Mouse (Mus musculus): ENCODE measurements at regions not wholly inside any gene's neighbourhood (a gene's known extent, or its start where the extent isn't known, plus 50 kb on each side); places are given as distances from the start of the nearest gene placed in this dataset.

- Histone ChIP-seq H3K9ac (replicated peaks; ENCODE audit: low read length, poor library complexity, severe bottlenecking) (no peak overlapping the region), H3K27me3 (ENCODE audit: insufficient read depth, low read length) (no peaks in the 10 kb centered on the region), H3K4me2 (ENCODE audit: low read depth, low read length, poor library complexity, severe bottlenecking) (no peak overlapping the region), H3K9me3 (ENCODE audit: low read length) (no peaks in the 10 kb centered on the region), H3K36me3 (ENCODE audit: insufficient read depth, low read length) (no peaks in the 10 kb centered on the region), H3K27ac (ENCODE audit: low read depth, low read length) (no peak overlapping the region), H3K4me1 (ENCODE audit: insufficient read depth, low read length) (no peaks in the 10 kb centered on the region), H3K4me3 (ENCODE audit: low read depth, low read length) (no peak overlapping the region)
- ATAC-seq (ENCODE audit: low FRiP score) (no peak), DNase-seq (ENCODE audit: low spot score) (no peak)
- TF ChIP-seq CTCF (IDR thresholded peaks at IDR 0.05), result no peak
- 88% methylated on average over 2 of the region's 2 CpGs for WGBS
Observed at GRCm38 (mm10) chr11:63573271-63573670, 348.8 kb downstream of the Hs3st3b1 start.

- H3K27ac ChIP-seq (ENCODE audit: low read depth, low read length), result no peak overlapping the region
- DNase-seq (ENCODE audit: low spot score) (peak; percentile 56), ATAC-seq (ENCODE audit: low FRiP score) (no peak)
- H3K4me1 ChIP-seq (ENCODE audit: insufficient read depth, low read length), result no peaks in the 10 kb centered on the region
- TF ChIP-seq CTCF (IDR thresholded peaks at IDR 0.05), result no peak
- no peaks in the 10 kb centered on the region for H3K9me3 ChIP-seq (ENCODE audit: low read length)
- no peak overlapping the region for H3K4me2 ChIP-seq (ENCODE audit: low read depth, low read length, poor library complexity, severe bottlenecking)
- no peak overlapping the region for H3K9ac ChIP-seq (replicated peaks; ENCODE audit: low read length, poor library complexity, severe bottlenecking)
- H3K36me3 ChIP-seq (ENCODE audit: insufficient read depth, low read length), result no peaks in the 10 kb centered on the region
- H3K27me3 ChIP-seq (ENCODE audit: insufficient read depth, low read length), result no peaks in the 10 kb centered on the region
- H3K4me3 ChIP-seq (ENCODE audit: low read depth, low read length), result no peak overlapping the region
- WGBS, result 48% methylated on average over 3 of the region's 3 CpGs
Observed at GRCm38 (mm10) chr11:63583321-63583720, 338.8 kb downstream of the Hs3st3b1 start.

DNA sequence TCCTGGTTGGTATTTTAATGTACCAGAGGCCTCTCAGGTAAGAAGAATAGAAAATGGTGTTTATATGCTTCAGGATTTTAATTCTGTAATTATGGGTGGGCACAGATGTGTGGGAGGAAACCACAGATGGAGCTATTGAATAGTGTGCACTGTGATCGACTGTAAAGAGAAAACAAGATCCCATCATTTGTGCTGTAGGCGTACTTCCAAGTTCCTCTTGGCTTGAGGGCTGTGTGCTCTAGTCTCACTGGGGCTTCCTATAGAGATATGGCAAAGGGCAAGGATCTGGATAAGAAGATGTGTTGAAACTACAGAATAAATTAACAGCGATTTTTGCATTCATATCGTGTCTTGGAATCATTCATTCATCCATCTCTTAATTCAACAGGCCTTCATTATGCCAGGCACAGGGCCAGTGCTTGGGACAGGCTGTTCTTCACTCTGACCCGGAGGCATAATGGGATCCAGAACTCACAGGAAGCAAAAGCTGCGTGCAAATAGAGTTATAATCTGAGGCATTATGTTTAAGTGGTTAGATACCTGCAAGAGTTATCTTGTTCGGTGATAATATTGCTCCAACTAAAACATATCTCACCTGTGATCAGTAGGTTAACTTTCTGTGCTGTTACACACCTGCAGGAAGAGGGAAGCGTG is 336.7 kb downstream of the Hs3st3b1 start:
- no peak for ATAC-seq (ENCODE audit: low FRiP score)
- Histone ChIP-seq H3K27ac (ENCODE audit: low read depth, low read length) (no peak overlapping the region), H3K36me3 (ENCODE audit: insufficient read depth, low read length) (no peaks in the 10 kb centered on the region), H3K4me2 (ENCODE audit: low read depth, low read length, poor library complexity, severe bottlenecking) (no peak overlapping the region), H3K27me3 (ENCODE audit: insufficient read depth, low read length) (no peaks in the 10 kb centered on the region), H3K4me1 (ENCODE audit: insufficient read depth, low read length) (no peaks in the 10 kb centered on the region), H3K9ac (replicated peaks; ENCODE audit: low read length, poor library complexity, severe bottlenecking) (no peak overlapping the region), H3K9me3 (ENCODE audit: low read length) (no peaks in the 10 kb centered on the region), H3K4me3 (ENCODE audit: low read depth, low read length) (no peak overlapping the region)
- WGBS, result 79% methylated on average over 8 of the region's 8 CpGs
- peak; percentile 44 for DNase-seq (ENCODE audit: low spot score)
- no peak for TF ChIP-seq CTCF (IDR thresholded peaks at IDR 0.05)

DNA sequence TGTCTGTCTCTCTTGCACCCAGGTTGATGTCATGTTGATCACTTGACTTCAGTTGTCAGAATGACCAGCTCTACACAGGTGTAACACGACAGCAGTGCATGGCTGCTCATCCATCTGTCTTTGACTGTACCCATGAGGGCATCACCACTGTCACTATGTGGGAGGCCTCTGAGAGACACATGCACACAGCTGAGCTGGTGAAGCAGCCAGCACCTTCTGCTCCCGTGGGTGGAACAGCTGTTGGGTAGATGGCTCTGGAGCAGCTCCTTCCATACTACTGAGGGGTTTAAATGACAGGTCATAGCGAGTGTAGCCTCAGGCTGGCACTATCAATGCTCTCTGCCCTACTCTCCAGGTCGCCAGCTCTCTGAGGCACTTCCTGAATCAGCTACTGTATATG is 301.9 kb downstream of the Hs3st3b1 start:
- Histone ChIP-seq H3K36me3 (ENCODE audit: insufficient read depth, low read length) (no peaks in the 10 kb centered on the region), H3K9me3 (ENCODE audit: low read length) (no peaks in the 10 kb centered on the region), H3K4me1 (ENCODE audit: insufficient read depth, low read length) (no peaks in the 10 kb centered on the region), H3K27me3 (ENCODE audit: insufficient read depth, low read length) (no peaks in the 10 kb centered on the region), H3K9ac (replicated peaks; ENCODE audit: low read length, poor library complexity, severe bottlenecking) (no peak overlapping the region), H3K4me3 (ENCODE audit: low read depth, low read length) (no peak overlapping the region), H3K4me2 (ENCODE audit: low read depth, low read length, poor library complexity, severe bottlenecking) (no peak overlapping the region), H3K27ac (ENCODE audit: low read depth, low read length) (no peak overlapping the region)
- WGBS, result 83% methylated on average over 4 of the region's 4 CpGs
- DNase-seq (ENCODE audit: low spot score) (no peak), ATAC-seq (ENCODE audit: low FRiP score) (no peak)
- no peak for TF ChIP-seq CTCF (IDR thresholded peaks at IDR 0.05)

DNA sequence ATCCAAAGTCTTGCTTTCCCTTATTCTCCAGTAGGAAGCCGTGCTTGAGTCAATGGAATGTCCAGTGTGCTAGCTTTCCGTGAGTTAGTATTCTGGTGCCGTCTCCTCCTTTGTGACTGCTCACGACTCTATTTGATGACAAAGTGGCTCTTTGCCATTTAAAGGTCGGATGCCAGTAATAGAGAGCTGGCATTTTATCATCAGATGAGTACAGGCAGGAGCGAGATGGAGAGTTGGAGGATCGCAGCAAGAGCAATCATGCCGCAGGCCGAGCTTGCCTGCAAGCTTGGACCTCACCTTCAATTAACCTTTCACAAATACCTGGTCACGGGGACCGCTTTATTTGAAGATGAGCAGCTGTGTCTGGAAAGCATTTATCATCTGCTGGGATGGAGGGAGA is 291.8 kb downstream of the Hs3st3b1 start:
- no peaks in the 10 kb centered on the region for H3K4me1 ChIP-seq (ENCODE audit: insufficient read depth, low read length)
- no peaks in the 10 kb centered on the region for H3K27me3 ChIP-seq (ENCODE audit: insufficient read depth, low read length)
- no peak for TF ChIP-seq CTCF (IDR thresholded peaks at IDR 0.05)
- no peak overlapping the region for H3K4me2 ChIP-seq (ENCODE audit: low read depth, low read length, poor library complexity, severe bottlenecking)
- peak; percentile 48 for DNase-seq (ENCODE audit: low spot score)
- no peak overlapping the region for H3K9ac ChIP-seq (replicated peaks; ENCODE audit: low read length, poor library complexity, severe bottlenecking)
- no peaks in the 10 kb centered on the region for H3K9me3 ChIP-seq (ENCODE audit: low read length)
- no peak overlapping the region for H3K4me3 ChIP-seq (ENCODE audit: low read depth, low read length)
- no peak for ATAC-seq (ENCODE audit: low FRiP score)
- no peak overlapping the region for H3K27ac ChIP-seq (ENCODE audit: low read depth, low read length)
- H3K36me3 ChIP-seq (ENCODE audit: insufficient read depth, low read length), result no peaks in the 10 kb centered on the region
- WGBS, result 58% methylated on average over 11 of the region's 11 CpGs

DNA sequence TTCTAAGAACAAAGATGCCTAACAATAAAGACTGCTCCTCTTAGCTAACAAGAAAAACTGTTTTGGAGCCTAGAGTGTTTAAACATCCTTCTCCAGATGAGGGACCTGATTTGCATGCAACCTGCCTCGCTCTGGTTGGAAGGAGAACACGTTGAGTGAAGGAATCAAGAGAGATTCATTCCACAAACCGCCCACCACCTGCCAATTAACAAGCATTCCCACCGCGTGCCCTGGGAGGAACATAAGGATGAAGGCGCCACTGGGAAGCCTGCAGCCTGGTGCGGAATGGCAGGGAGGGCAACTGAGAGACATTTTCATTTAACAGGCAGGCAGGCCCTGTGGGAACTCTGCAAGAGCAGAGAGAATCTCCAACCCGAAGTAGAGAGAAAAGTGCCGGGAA is 265.0 kb downstream of the Hs3st3b1 start:
- Histone ChIP-seq H3K27ac (ENCODE audit: low read depth, low read length) (no peak overlapping the region), H3K4me2 (ENCODE audit: low read depth, low read length, poor library complexity, severe bottlenecking) (no peak overlapping the region), H3K4me3 (ENCODE audit: low read depth, low read length) (no peak overlapping the region), H3K4me1 (ENCODE audit: insufficient read depth, low read length) (no peaks in the 10 kb centered on the region), H3K9me3 (ENCODE audit: low read length) (no peaks in the 10 kb centered on the region), H3K27me3 (ENCODE audit: insufficient read depth, low read length) (no peaks in the 10 kb centered on the region), H3K36me3 (ENCODE audit: insufficient read depth, low read length) (no peaks in the 10 kb centered on the region), H3K9ac (replicated peaks; ENCODE audit: low read length, poor library complexity, severe bottlenecking) (no peak overlapping the region)
- 69% methylated on average over 9 of the region's 9 CpGs for WGBS
- ATAC-seq (ENCODE audit: low FRiP score), result no peak
- DNase-seq (ENCODE audit: low spot score), result no peak
- no peak for TF ChIP-seq CTCF (IDR thresholded peaks at IDR 0.05)
